Mouse (Mus musculus) inflammation-experienced regulatory T-cells, adult 6 months (primary cell): ENCODE results near the gene Mlh3. TPM values are rescaled to one million over a fixed set of nuclear protein-coding genes. Genes with fewer than 3 reads are reported as not detected.

ENCODE experiments used
- ATAC-seq: one replicate; pipeline ENCODE4 v1.8.0; 2017
- polyA plus RNA-seq, 3 experiments: library from polyadenylated mRNA; unstranded; fragments of 100-300 nt; shearing (Covaris generic); gene quantifications; one replicate each; pipeline ENCODE4 v1.2.1; 2017

Gene Mlh3
- polyA plus RNA-seq, 3 experiments from 2014 or later, result 6.4 to 12.6 (median 11.9) TPM

- no peak for ATAC-seq
Measured at GRCm38 (mm10) chr12:85227227-85227626, 43.2 kb downstream of the Mlh3 start.

GRCm38 (mm10) chr12:85219905-85220290, 50.5 kb downstream of the Mlh3 start:
- peak; percentile 12 for ATAC-seq

- peak; percentile 100 for ATAC-seq
Measured at GRCm38 (mm10) chr12:85219236-85219904, 51.0 kb downstream of the Mlh3 start, which contains the start of gene Eif2b2. Eif2b2 (plus strand) TSS chr12:85219481.

GRCm38 (mm10) chr12:85217733-85218310, 52.6 kb downstream of the Mlh3 start:
- no peak for ATAC-seq

- ATAC-seq, result no peak
Measured at GRCm38 (mm10) chr12:85215031-85215430, 55.4 kb downstream of the Mlh3 start.

- ATAC-seq, result no peak
Measured at GRCm38 (mm10) chr12:85208687-85209199, 61.7 kb downstream of the Mlh3 start.

GRCm38 (mm10) chr12:85205425-85205824, 65.0 kb downstream of the Mlh3 start:
- ATAC-seq, result no peak

- ATAC-seq, result no peak
Measured at GRCm38 (mm10) chr12:85204105-85204504, 66.3 kb downstream of the Mlh3 start.

GRCm38 (mm10) chr12:85203699-85204098, 66.7 kb downstream of the Mlh3 start:
- ATAC-seq, result no peak

GRCm38 (mm10) chr12:85202191-85202590, 68.2 kb downstream of the Mlh3 start:
- ATAC-seq, result no peak

- ATAC-seq, result no peak
Measured at GRCm38 (mm10) chr12:85201830-85202147, 68.6 kb downstream of the Mlh3 start.

GRCm38 (mm10) chr12:85200929-85201829, 69.2 kb downstream of the Mlh3 start:
- ATAC-seq, result no peak

GRCm38 (mm10) chr12:85199954-85200353, 70.4 kb downstream of the Mlh3 start:
- ATAC-seq, result no peak

GRCm38 (mm10) chr12:85197936-85198335, 72.5 kb downstream of the Mlh3 start:
- no peak for ATAC-seq

- ATAC-seq, result no peak
Measured at GRCm38 (mm10) chr12:85197371-85197770, 73.0 kb downstream of the Mlh3 start.

- no peak for ATAC-seq
Measured at GRCm38 (mm10) chr12:85196191-85196590, 74.2 kb downstream of the Mlh3 start.

- no peak for ATAC-seq
Measured at GRCm38 (mm10) chr12:85195086-85195485, 75.3 kb downstream of the Mlh3 start.

GRCm38 (mm10) chr12:85194623-85195018, 75.8 kb downstream of the Mlh3 start:
- ATAC-seq, result no peak

- no peak for ATAC-seq
Measured at GRCm38 (mm10) chr12:85193923-85194622, 76.3 kb downstream of the Mlh3 start.

- ATAC-seq, result no peak
Measured at GRCm38 (mm10) chr12:85193146-85193545, 77.3 kb downstream of the Mlh3 start.

GRCm38 (mm10) chr12:85192461-85193108, 77.8 kb downstream of the Mlh3 start:
- ATAC-seq, result no peak

GRCm38 (mm10) chr12:85190290-85190689, 80.1 kb downstream of the Mlh3 start:
- no peak for ATAC-seq
